Mouse (Mus musculus): ENCODE measurements around the gene En1.

The En1 gene

DNA sequence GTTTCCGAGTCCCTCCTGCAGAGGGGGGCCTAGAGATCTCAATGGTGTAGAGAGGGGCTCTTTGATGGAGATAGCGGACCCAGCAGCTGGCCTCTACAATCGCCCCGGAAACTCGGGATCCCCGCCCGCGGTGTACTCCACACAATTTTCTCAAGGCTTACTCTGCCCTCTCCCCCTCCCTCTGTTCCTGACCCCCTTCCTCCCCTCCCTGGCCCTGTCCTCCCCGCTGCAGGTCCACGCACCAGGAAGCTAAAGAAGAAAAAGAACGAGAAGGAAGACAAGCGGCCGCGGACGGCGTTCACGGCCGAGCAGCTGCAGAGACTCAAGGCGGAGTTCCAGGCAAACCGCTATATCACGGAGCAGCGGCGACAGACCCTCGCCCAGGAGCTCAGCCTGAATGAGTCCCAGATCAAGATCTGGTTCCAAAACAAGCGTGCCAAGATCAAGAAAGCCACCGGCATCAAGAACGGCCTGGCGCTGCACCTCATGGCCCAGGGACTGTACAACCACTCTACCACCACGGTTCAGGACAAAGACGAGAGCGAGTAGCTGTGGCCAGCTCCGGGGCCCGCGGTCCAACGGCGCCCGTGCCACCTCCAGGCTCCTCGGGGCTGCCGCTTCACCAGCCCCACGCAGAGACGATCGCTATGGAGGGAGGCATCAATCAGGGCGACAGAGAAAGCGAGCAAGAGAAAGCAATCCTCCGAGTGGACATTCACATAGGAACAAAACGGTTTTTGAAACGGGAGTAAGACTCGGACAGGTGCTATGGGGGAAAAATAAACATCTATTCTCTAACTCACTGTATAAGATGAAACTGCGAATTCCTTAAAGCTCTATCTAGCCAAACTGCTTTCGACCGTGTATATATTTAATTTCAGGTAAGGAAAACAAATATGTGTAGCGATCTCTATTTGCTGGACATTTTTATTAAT, 4.7 kb downstream of the En1 start:
- DNase-seq (ENCODE audit: low read depth, low spot score) = no peak
- Histone ChIP-seq H3K27me3 (ENCODE audit: control insufficient read depth, insufficient read depth, low read length, poor library complexity, severe bottlenecking) (peaks cover 2% of the 10 kb centered on the region), H3K36me3 (ENCODE audit: control insufficient read depth, insufficient read depth, low read length, poor library complexity, severe bottlenecking) (no peaks in the 10 kb centered on the region)

DNA sequence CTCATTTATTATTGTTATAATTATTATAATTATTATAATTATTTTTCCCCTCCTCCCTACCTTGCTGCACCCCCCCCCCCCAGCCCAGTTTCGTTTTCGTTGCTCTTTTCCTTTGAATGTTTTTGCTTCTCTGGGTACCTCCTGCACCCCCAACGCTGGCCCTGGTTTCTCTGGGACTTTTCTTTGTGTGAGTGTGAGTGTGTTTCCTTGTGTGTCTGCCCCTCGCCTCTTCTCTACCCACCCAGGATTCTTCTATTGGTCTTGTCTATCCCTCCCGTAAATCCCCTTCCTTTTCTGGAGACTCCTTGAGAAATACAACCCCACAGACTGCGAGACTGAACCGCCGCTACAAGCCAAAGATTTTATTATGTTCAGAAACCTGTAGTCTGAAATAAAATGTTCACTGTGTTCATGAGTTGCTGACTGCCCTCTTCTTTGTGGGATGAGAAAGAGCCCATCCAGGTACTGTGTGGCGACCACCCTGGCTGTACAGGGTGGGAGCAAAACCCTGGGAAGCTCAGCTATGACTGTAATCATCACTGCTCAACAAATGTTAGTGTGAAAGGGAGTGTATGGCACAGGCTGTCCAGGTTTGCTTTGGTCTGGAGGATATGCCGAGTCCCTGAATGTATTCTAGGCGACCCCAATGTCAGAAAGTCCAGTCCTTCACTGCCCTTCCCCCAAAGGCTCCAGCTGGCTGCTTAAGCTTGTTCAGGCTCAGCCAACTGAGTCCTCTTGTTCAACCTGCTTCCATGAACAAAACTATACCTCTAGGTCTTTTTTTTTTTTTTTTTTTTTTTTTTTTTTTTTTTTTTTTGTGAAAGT, 5.6 kb downstream of the En1 start:
- no peak for DNase-seq (ENCODE audit: low read depth, low spot score)
- H3K27me3 ChIP-seq (ENCODE audit: control insufficient read depth, insufficient read depth, low read length, poor library complexity, severe bottlenecking) = peaks cover 2% of the 10 kb centered on the region
- H3K36me3 ChIP-seq (ENCODE audit: control insufficient read depth, insufficient read depth, low read length, poor library complexity, severe bottlenecking) = no peaks in the 10 kb centered on the region

DNA sequence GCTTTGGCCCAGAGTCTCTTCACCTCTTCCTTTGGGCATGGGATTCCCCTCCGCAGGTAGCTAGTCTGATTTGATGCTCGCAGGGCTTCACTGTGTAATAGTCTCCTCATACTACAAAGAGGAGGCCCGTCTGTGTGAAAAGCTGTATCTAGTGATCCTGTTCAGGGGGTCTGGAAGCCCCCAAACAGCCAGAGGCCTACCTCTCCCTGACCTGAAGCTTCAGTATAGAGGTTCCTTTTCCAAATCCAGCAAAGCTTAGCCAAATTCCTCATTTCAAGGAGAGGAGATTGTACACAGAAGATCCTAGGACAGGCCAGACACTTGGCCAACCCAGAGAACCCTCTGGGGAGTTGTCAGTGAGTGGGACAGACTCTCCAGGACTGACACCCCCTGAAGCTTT, 6.2 kb downstream of the En1 start:
- no peak for DNase-seq (ENCODE audit: low read depth, low spot score)
- H3K27me3 ChIP-seq (ENCODE audit: control insufficient read depth, insufficient read depth, low read length, poor library complexity, severe bottlenecking) = peaks cover 2% of the 10 kb centered on the region
- H3K36me3 ChIP-seq (ENCODE audit: control insufficient read depth, insufficient read depth, low read length, poor library complexity, severe bottlenecking) = no peaks in the 10 kb centered on the region

DNA sequence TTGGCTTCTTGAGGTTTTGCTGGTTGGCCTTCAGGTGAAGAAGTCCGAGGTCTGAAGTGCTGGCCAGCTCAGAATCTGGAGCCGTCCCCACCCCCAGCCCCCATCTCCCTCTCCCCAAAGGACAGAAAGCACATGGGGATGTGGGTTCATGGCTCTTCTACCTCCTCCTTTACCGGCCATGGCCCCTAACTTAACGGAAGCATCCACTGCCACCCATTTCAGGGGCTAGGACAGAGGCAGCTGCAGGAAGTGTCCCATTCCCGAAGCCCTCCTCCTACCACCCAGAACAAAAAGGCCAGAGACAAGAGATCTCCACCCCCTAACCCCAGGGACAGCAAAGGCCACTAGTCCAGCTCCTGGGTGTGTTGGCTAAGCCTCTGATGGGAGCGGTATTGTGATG, 7.4 kb downstream of the En1 start:
- no peak for DNase-seq (ENCODE audit: low read depth, low spot score)
- H3K27me3 ChIP-seq (ENCODE audit: control insufficient read depth, insufficient read depth, low read length, poor library complexity, severe bottlenecking) = no peaks in the 10 kb centered on the region; the same call in none of the 2 replicates
- H3K36me3 ChIP-seq (ENCODE audit: control insufficient read depth, insufficient read depth, low read length, poor library complexity, severe bottlenecking) = no peaks in the 10 kb centered on the region

DNA sequence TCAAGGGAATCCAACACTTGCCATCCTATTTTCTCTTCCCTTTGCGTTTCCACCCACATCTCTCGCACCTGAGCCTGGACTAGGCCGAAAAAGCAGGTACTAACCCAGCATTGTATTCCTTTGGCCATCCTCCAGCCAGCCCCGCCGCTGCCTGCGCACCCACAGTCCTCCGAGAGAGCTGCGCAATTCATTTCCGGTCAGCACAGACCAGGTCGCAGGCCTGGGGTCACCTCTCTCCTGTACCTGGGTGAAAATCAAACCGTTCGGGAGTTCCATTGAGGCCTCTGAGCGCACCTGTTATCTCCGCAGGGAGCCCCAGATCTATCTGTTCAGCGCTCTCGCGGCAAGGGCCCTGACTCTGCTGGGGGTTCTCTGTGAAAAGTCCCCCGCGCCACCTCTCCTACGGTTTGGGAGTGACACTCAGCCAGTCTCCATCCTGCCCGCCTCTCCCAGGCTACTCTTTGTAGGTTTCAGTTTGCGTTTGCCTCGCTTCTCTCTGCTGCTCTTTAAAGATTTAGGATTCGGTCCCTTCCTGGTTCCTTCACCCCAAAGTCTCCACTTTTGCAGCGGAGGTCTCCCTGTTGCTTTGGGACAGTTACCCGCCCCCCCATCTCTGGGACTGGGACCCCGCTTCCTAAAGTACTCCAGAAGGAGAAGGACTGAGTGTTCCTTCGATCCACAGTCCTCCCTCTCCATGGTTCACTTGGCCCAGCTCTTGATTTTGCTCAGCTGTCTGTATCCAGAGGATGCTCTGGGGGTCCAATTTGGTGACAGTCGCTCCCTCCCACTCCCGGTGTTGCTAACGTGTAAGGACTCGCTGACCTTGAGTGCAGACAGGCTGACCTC, 11.5 kb downstream of the En1 start:
- no peak for DNase-seq (ENCODE audit: low read depth, low spot score)
- Histone ChIP-seq H3K27me3 (ENCODE audit: control insufficient read depth, insufficient read depth, low read length, poor library complexity, severe bottlenecking) (peaks cover 2% of the 10 kb centered on the region), H3K36me3 (ENCODE audit: control insufficient read depth, insufficient read depth, low read length, poor library complexity, severe bottlenecking) (no peaks in the 10 kb centered on the region)

DNA sequence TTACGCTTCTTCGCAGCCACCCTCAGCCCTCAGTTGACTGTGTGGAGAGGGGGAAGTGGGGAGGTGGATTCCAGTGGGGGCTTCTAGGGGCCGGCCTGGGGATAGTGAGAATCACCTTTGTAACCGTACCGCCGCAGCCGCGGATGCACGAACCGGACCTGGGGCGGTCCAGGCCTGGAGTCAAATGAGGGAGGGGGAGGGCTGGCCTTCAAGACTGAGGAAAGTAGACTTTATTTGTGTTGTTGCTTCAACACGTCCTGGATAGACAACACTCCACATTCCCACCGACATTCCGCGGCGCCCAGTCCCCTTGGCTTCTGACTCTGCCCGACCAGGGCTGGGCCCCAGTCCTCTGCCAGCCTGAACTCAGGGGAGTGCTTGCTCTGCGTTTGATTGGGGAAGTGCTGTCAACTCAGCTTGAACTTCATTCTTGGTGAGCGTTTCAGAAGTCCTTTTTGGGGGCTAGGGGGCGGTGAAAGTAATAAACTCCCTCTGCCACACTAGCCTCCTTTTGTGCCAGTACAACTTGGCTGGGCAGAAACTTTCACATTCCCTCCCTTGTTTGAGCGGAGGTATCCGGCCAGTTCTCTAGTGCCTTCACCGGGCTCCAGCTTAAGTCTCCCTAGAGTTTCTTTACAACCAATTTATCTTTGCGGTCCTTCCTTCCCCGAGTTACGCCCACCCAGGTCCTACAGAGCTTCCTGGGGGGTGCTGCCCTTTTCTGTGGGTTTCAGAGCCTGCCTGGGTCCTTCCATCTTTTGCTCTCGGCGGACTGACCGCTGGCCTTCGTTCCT, 12.3 kb downstream of the En1 start:
- Histone ChIP-seq H3K27me3 (ENCODE audit: control insufficient read depth, insufficient read depth, low read length, poor library complexity, severe bottlenecking) (peaks cover 2% of the 10 kb centered on the region; the same call in 1 of the 2 replicates), H3K36me3 (ENCODE audit: control insufficient read depth, insufficient read depth, low read length, poor library complexity, severe bottlenecking) (no peaks in the 10 kb centered on the region)
- DNase-seq (ENCODE audit: low read depth, low spot score) = no peak

DNA sequence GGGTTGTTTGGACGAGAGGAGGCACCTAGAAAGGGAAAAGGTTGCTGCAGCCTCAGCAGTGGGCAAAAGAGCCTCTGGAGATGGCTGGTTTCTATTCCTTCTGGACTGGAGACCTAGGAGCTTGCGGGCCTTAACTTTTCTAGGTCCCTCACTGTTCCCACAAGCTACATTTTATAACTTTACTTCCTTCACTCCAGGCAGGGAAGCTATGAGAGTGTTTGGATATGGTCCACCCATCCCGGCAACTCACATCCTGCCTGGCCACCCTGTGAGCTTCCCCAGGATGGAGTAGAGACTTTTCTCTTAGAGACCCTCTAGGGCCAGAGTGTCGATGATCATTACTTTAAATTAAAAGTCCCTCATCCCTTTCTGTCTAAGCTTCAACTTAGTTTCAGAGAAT, 13.3 kb downstream of the En1 start:
- Histone ChIP-seq H3K36me3 (ENCODE audit: control insufficient read depth, insufficient read depth, low read length, poor library complexity, severe bottlenecking) (no peaks in the 10 kb centered on the region), H3K27me3 (ENCODE audit: control insufficient read depth, insufficient read depth, low read length, poor library complexity, severe bottlenecking) (0 out of 2 replicates have a peak, but pooled peaks cover 2% of the 10 kb centered on the region)
- no peak for DNase-seq (ENCODE audit: low read depth, low spot score)

DNA sequence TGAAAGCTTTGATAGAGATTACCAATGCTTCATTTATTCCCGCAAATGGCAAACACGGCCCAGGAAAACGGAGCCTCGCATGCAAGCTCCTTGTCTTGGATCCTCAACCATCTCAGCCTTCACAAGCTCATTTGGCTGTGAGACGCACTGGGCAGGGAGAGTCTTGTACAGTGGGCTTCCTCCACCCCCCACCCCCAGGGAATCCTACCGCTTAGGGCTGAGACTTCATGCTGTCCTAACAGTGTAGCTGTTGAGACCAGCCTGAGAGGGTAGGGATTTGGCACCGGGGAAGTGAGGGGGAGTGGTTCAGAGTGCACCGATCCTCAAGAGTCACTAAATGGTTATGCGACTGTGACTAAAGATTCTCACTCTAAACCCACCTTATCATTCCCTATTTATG, 13.7 kb downstream of the En1 start:
- no peak for DNase-seq (ENCODE audit: low read depth, low spot score)
- Histone ChIP-seq H3K27me3 (ENCODE audit: control insufficient read depth, insufficient read depth, low read length, poor library complexity, severe bottlenecking) (0 out of 2 replicates have a peak, but pooled peaks cover 2% of the 10 kb centered on the region), H3K36me3 (ENCODE audit: control insufficient read depth, insufficient read depth, low read length, poor library complexity, severe bottlenecking) (no peaks in the 10 kb centered on the region)

DNA sequence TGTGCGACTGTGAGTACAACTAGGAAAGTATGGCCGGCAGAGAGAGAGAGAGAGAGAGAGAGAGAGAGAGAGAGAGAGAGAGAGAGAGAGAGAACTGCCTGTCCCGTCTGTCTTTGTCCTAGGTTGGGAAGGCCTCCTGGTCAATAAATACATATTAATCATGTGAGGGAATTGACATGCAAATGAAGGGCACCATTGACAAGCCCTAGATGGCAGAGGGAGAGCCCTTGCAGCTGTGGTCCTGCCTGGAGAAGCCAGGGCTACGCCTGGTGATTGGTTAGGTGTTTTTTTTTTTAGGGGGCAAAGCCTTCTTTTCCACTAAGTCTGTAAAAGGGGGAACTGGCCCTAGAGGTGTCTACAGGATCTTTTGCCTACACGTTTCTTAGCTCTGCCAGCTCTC, 19.2 kb downstream of the En1 start:
- DNase-seq (ENCODE audit: low read depth, low spot score) = no peak
- H3K36me3 ChIP-seq (ENCODE audit: control insufficient read depth, insufficient read depth, low read length, poor library complexity, severe bottlenecking) = no peaks in the 10 kb centered on the region
- no peaks in the 10 kb centered on the region for H3K27me3 ChIP-seq (ENCODE audit: control insufficient read depth, insufficient read depth, low read length, poor library complexity, severe bottlenecking)

DNA sequence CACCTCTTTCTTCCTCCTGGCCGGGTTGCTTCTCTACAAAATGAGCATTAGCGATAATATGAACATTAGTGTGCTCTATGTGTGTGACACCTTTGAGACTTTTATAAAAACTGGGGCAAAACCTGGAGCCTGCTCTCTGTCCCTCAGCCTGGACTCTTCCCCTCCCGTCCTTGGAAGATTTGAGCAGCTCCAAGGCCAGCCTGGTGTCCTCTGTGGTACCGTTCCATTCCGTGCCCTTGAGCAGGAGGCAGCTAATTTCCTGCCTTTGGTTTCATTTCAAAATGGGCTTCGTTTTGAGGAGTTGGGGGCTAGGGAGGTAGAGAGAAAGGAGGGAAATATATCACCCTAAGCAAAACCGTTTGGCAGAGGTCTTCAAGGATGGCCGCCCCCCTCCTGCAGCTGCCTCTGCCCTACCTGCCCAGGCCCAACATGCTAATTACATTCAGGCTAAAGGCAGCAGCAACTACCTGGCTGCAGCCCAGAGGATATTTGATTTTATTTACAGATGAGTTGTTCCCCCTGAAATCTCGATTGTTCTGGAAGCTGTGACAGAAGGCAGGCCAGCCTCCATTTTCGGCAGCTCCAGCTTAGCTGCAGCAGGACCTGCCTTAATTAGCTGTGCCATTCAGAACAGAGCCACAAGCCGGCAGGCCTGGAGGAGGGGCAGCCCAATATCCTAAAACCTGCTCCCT, 24.9 kb downstream of the En1 start:
- H3K27me3 ChIP-seq (ENCODE audit: control insufficient read depth, insufficient read depth, low read length, poor library complexity, severe bottlenecking) = no peaks in the 10 kb centered on the region
- H3K36me3 ChIP-seq (ENCODE audit: control insufficient read depth, insufficient read depth, low read length, poor library complexity, severe bottlenecking) = no peaks in the 10 kb centered on the region
- DNase-seq (ENCODE audit: low read depth, low spot score) = no peak

DNA sequence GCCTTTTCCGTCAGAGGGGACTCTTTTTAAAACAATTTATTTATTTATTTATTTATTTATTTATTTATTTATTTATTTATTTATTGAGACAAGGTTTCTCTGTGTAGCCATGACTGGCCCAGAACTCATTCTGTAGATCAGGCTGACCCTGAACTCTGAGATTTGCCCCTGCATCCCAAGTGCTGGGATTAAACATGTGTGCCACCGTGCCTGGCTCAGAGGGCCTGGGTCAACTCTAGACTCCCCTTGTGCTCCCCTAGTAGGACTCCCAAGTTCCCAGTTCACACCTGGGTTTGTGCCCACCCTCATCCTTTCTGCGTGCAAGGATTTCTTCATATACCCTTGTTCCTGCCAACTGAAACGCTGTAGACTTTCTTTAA, 25.4 kb downstream of the En1 start:
- no peak for DNase-seq (ENCODE audit: low read depth, low spot score)
- no peaks in the 10 kb centered on the region for H3K36me3 ChIP-seq (ENCODE audit: control insufficient read depth, insufficient read depth, low read length, poor library complexity, severe bottlenecking)
- H3K27me3 ChIP-seq (ENCODE audit: control insufficient read depth, insufficient read depth, low read length, poor library complexity, severe bottlenecking) = no peaks in the 10 kb centered on the region

DNA sequence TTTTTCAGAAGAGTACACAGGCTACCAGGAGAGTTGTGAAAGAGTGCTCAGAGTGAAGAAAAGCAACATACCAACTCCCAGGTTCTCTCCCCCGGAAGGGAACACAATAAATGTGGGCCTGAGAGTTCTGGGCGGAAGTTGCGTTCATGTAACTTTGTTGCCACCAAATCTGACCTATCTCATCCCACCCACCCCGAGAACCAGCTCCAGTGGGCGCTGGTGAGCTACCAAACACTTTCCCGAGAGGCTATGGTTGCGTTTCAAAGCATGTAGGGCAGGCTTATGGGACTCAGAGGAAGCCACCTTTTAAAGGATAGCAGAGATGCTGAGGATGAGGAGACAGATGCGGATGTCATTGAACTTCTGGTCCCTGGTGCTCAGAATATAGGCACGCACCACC, 26.6 kb downstream of the En1 start:
- Histone ChIP-seq H3K36me3 (ENCODE audit: control insufficient read depth, insufficient read depth, low read length, poor library complexity, severe bottlenecking) (no peaks in the 10 kb centered on the region), H3K27me3 (ENCODE audit: control insufficient read depth, insufficient read depth, low read length, poor library complexity, severe bottlenecking) (no peaks in the 10 kb centered on the region)
- no peak for DNase-seq (ENCODE audit: low read depth, low spot score)

DNA sequence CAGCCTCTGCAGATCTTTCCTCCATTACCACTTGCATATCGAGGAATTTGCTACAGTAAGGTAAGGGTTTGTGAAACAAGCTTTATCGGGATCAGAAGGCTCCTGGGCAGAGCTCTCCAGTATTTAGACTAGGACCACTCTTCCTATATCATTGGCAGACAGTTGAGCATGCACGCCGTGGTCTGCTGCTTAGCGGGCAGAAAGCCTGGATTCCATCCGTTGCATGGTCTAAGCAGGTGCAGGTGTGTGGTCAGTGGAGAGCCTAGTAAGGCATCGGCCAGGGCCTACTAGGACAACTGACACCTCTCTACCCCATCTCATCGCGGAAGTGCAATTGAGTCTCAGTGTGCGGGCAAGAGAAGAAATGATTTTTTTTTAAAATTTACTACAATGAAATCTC, 41.2 kb downstream of the En1 start:
- no peak for DNase-seq (ENCODE audit: low read depth, low spot score)
- H3K27me3 ChIP-seq (ENCODE audit: control insufficient read depth, insufficient read depth, low read length, poor library complexity, severe bottlenecking) = no peaks in the 10 kb centered on the region
- H3K36me3 ChIP-seq (ENCODE audit: control insufficient read depth, insufficient read depth, low read length, poor library complexity, severe bottlenecking) = no peaks in the 10 kb centered on the region
